In the genomic region with DNA sequence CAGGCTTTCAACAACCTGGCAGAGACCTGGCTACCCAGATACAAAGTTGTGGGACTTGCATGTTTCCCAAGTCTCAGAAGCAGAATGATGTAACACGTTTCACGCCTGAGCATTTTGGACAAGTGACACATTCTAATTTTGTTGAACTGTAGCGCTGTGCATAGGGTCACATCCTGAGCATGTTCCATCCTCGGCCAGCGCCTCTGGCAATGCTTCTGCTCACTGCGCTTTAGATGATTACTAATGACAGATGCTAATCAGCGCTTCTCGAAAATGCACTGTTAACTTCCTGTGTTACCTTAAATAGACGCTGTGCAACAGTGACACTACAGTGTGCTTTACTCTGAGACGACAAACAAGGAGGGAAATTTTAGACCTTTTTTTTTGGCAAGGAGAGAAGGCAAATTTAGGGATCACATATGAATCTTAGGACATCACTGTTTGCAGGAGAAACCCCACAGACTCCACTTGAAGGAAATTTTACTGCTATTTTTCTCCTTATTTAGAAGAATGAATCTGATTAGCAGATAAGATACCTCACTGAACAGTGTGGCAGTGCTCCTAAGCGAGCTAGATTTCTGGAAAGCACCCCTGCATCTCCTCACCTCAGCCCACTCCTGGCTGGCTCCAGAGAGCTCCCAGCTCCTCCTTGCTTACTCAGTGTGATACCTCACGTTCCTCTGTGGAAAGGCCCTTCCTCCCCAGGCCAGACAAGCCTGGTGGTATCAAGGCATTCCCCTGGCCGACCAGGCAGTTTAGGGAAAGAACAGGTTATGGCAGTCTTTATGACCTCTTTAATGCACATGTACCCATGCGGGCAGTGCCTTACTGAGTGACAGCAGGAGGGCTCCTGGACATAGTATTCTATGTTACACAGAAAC, we compare ENCODE assay signal across 12 mouse cellular contexts. TPM values are rescaled to one million over a fixed set of nuclear protein-coding genes. Genes with fewer than 3 reads are reported as not detected.
DNase-seq lines count a peak whose midpoint lies in the region; ATAC-seq and TF ChIP-seq lines count a peak whose summit lies in the region.
"Had no signal": no experiment of that assay in that cellular context is flagged by ENCODE, and none has a peak within 500 bp of the region (broad histone marks: within the 10 kb centered on the region; RNA-seq: fewer than 3 reads in every experiment).

No protein-coding gene starts in this region.

- no peaks in the 10 kb centered on the region for H3K4me1 ChIP-seq in lung, postnatal 0 days (ENCODE audit: insufficient read depth, low read depth, low read length)
- 0 out of 2 replicates have a peak, but pooled peaks cover 5% of the 10 kb centered on the region for H3K4me1 ChIP-seq in lung, adult 2 months (ENCODE audit: control insufficient read depth, insufficient read depth, low read length)
- H3K4me1 ChIP-seq: forebrain, embryonic 12.5 days; neural tube, embryonic 12.5 days had no signal

- no peak overlapping the region for H3K9ac ChIP-seq in lung, postnatal 0 days (replicated peaks; ENCODE audit: low read depth)
- H3K9ac ChIP-seq: forebrain, embryonic 12.5 days; neural tube, embryonic 12.5 days had no signal

- intact Hi-C loops in left cerebral cortex, adult 2 months (cut with DNase I), result no loop called here

- no peak overlapping the region for H3K27ac ChIP-seq in lung, postnatal 0 days (ENCODE audit: low read length)
- peak overlapping the region; percentile 60 for H3K27ac ChIP-seq in left cerebral cortex, adult 2 months
- H3K27ac ChIP-seq: forebrain, embryonic 12.5 days; neural tube, embryonic 12.5 days had no signal

- no peak for TF ChIP-seq CTCF in lung, postnatal 0 days (IDR thresholded peaks at IDR 0.05)
- TF ChIP-seq CTCF in lung, adult 2 months (IDR thresholded peaks at IDR 0.05; ENCODE audit: insufficient read depth, low read length), result no peak
- no peak for TF ChIP-seq CTCF in left cerebral cortex, adult 2 months (IDR thresholded peaks at IDR 0.05)

- peak; percentile 14 for DNase-seq in lung, postnatal 0 days (ENCODE audit: low spot score)
- no peak for DNase-seq in lung, adult 2 months
- peak; percentile 76 for DNase-seq in brain, adult 2 months (ENCODE audit: low read depth, low spot score)
- DNase-seq in left cerebral cortex, adult 2 months (ENCODE audit: extremely low spot score in 1 of 2, low spot score in 2 of 2), result peak; percentile 44
- DNase-seq in right cerebral cortex, postnatal 25 days, result peak; percentile 40
- DNase-seq in kidney, postnatal 4 days, result no peak
- no peak for DNase-seq in thymus, postnatal 4 days
- DNase-seq: liver had no signal

- no peak overlapping the region for H3K4me2 ChIP-seq in lung, postnatal 0 days (replicated peaks; ENCODE audit: low read depth, low read length)
- H3K4me2 ChIP-seq: forebrain, embryonic 12.5 days; neural tube, embryonic 12.5 days had no signal

- 60% methylated on average over 14 of the region's 14 CpGs for WGBS in lung, postnatal 0 days
- 49% methylated on average over 14 of the region's 14 CpGs for WGBS in lung, adult 2 months

- H3K27me3 ChIP-seq in lung, postnatal 0 days (replicated peaks; ENCODE audit: insufficient read depth, low read length), result no peaks in the 10 kb centered on the region
- H3K27me3 ChIP-seq: forebrain, embryonic 12.5 days; neural tube, embryonic 12.5 days had no signal

- no peak for TF ChIP-seq POLR2A in lung, adult 2 months (IDR thresholded peaks at IDR 0.05; ENCODE audit: borderline replicate concordance, extremely low read depth, low read depth, low read length)

- H3K9me3 ChIP-seq in lung, postnatal 0 days (ENCODE audit: low read length), result no peaks in the 10 kb centered on the region
- H3K9me3 ChIP-seq: forebrain, embryonic 12.5 days; neural tube, embryonic 12.5 days had no signal

- peaks cover 18% of the 10 kb centered on the region; the same call in 1 of the 2 replicates for H3K36me3 ChIP-seq in lung, postnatal 0 days (ENCODE audit: insufficient read depth, low read length)

- H3K4me3 ChIP-seq in lung, postnatal 0 days (ENCODE audit: low read depth, low read length), result no peak overlapping the region
- no peak overlapping the region for H3K4me3 ChIP-seq in lung, adult 2 months (replicated peaks; ENCODE audit: extremely low read depth, low read depth, low read length)
- H3K4me3 ChIP-seq in left cerebral cortex, adult 2 months, result no peak overlapping the region
- H3K4me3 ChIP-seq: forebrain, embryonic 12.5 days; neural tube, embryonic 12.5 days had no signal

- ATAC-seq in lung, postnatal 0 days, result 0 out of 2 replicates have a peak, but pooled peaks have one; percentile 5

- no peak for TF ChIP-seq EP300 in lung, postnatal 0 days (IDR thresholded peaks at IDR 0.05)

RNA-seq across cellular contexts. Expression of a gene that starts 28.5 kb away (rescaled TPM):
- polyA plus RNA-seq in lung, postnatal 0 days (2015; fragmentation: Nextera tagmentation; extraction: Ambion mirVana), result not detected in 2 replicates
- polyA plus RNA-seq in lung, adult 2 months (2012; rRNA removed), result not detected in 2 replicates
- not detected for total RNA-seq in left cerebral cortex, adult 2 months (2021)
- polyA plus RNA-seq: forebrain, embryonic 12.5 days; heart, postnatal 0 days; kidney, embryonic 16.5 days; neural tube, embryonic 12.5 days had no signal

RNA-seq across cellular contexts. Expression of a gene that starts 44.1 kb away (rescaled TPM):
- 18.1 and 19.4 TPM in 2 replicates for polyA plus RNA-seq in lung, postnatal 0 days (2015; fragmentation: Nextera tagmentation; extraction: Ambion mirVana)
- polyA plus RNA-seq in lung, adult 2 months (2012; rRNA removed), result 4.3 and 6.7 TPM in 2 replicates
- total RNA-seq in left cerebral cortex, adult 2 months (2021), result 10 to 100 TPM; 10.9 to 12.0 TPM

RNA-seq across cellular contexts. Expression of a gene that starts 44.6 kb away (rescaled TPM):
- 0.64 and 0.79 TPM in 2 replicates for polyA plus RNA-seq in lung, postnatal 0 days (2015; fragmentation: Nextera tagmentation; extraction: Ambion mirVana)
- polyA plus RNA-seq in lung, adult 2 months (2012; rRNA removed), result 0.46 TPM in 1 of 2 replicates, not detected in the other
- not detected for total RNA-seq in left cerebral cortex, adult 2 months (2021)
- polyA plus RNA-seq: heart, postnatal 0 days had no signal

RNA-seq across cellular contexts. Expression of a gene that starts 57.6 kb away (rescaled TPM):
- not detected in 2 replicates for polyA plus RNA-seq in lung, postnatal 0 days (2015; fragmentation: Nextera tagmentation; extraction: Ambion mirVana)
- 0.07 and 0.14 TPM in 2 replicates for polyA plus RNA-seq in lung, adult 2 months (2012; rRNA removed)
- total RNA-seq in left cerebral cortex, adult 2 months (2021), result not detected
- polyA plus RNA-seq: forebrain, embryonic 12.5 days; kidney, embryonic 16.5 days; neural tube, embryonic 12.5 days had no signal

Comparison
In these comparisons a context has a peak if more than half of its experiments do, and no peak if none do; other contexts are left out.
1. DNase-seq: peak in lung, postnatal 0 days (single experiment), brain, adult 2 months (single experiment), left cerebral cortex, adult 2 months (2 of 2) and right cerebral cortex, postnatal 25 days (single experiment); none in lung, adult 2 months (single experiment), kidney, postnatal 4 days (0 of 2) and thymus, postnatal 4 days (single experiment).